Mouse (Mus musculus): ENCODE data around the gene Ggt1. TPM values are rescaled to one million over a fixed set of nuclear protein-coding genes. Genes with fewer than 3 reads are reported as not detected.
"Not testable (repeated sequence)": the region's sequence is repeated elsewhere in the genome, so short reads cannot be mapped to it uniquely, and the experiment has no call there.

The Ggt1 gene
- polyA plus RNA-seq, 1 experiment from 2014 or later = 2.1 TPM

DNA sequence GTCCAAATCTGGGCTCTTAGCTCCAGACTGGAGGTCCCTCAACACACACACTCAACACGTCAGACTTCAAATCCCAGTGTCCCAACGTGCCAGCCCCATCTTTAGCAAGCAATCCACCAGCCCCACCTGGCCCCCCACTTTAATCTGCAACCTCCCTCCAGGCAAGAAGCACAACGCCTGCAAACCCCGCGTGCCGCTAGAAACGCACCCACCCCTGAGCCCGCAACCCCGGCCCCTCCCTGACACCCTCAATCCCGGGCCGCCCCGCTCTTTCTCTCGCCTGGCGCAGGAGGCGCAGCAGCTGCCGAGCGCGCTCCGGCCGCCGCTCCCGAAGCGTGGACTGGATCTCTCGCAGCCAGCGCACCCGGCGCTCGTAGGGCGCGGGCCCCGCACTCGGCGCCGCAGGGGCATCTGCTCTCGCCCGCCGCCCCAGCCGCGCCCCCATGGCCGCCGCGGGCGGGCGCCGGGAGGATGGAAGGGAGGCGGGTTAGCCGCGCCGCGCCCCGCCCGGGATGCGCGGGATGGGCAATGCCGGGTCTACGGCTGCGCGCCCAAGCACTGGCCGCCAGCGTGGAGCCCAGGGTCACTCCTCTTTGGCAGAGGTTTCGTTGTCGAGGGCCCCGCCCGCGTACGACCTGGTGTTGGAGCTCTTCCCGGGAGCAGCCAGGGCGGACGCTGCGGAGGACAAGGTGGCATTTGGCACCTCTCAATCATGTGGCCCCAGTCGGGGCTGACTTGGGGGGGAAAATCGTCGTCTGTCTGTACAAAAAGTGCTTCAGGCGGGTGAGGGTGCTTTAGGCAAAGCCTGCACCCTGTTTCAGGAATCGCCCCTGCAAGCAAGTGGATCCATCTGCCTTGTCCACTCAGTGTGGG lies 1.5 kb upstream of the Ggt1 start, which contains the start of gene Lrrc75b:
TSS of gene Lrrc75b (minus strand) at position 655 of the 873 bp plus-strand sequence.
- ATAC-seq (peak; percentile 42), DNase-seq (ENCODE audit: low read depth, low spot score) (no peak)
- H3K27me3 ChIP-seq = no peaks in the 10 kb centered on the region
- CTCF ChIA-PET = interaction anchor here (1.5 kb wide), 1 partner anchor 43 kb away, joined by 3 read pairs; the partner anchor contains the start of gene Snrpd3
- POLR2A ChIA-PET = interaction anchor here (0.6 kb wide), 1 partner anchor 84 kb away, joined by 3 read pairs; the partner anchor contains the start of gene Susd2
- no peak for TF ChIP-seq CTCF (IDR thresholded peaks at IDR 0.05)
- in situ Hi-C loops (cut with MboI; ENCODE audit: low pct_unique_long_range_greater_than_20kb) = no loop called here

GRCm38 (mm10) chr10:75560549-75560899 lies 880 bp upstream of the Ggt1 start:
- TF ChIP-seq CTCF (IDR thresholded peaks at IDR 0.05) = no peak
- no peaks in the 10 kb centered on the region for H3K27me3 ChIP-seq
- ChIA-PET POLR2A (interaction anchor here (0.6 kb wide), 1 partner anchor 83 kb away, joined by 3 read pairs; the partner anchor contains the start of gene Susd2), CTCF (interaction anchor here (1.5 kb wide), 1 partner anchor 43 kb away, joined by 3 read pairs; the partner anchor contains the start of gene Snrpd3)
- in situ Hi-C loops (cut with MboI; ENCODE audit: low pct_unique_long_range_greater_than_20kb) = no loop called here
- DNase-seq (ENCODE audit: low read depth, low spot score) = no peak
- peak; percentile 17 for ATAC-seq

- H3K27me3 ChIP-seq = no peaks in the 10 kb centered on the region
- in situ Hi-C loops (cut with MboI; ENCODE audit: low pct_unique_long_range_greater_than_20kb) = no loop called here
- ATAC-seq (no peak), DNase-seq (ENCODE audit: low read depth, low spot score) (no peak)
- ChIA-PET POLR2A (no interaction called here), CTCF (interaction anchor here (1.0 kb wide), 1 partner anchor 24 kb away, joined by 3 read pairs; no protein-coding TSS in a partner anchor)
- no peak for TF ChIP-seq CTCF (IDR thresholded peaks at IDR 0.05)
These were observed 1.2 kb downstream of the Ggt1 start for GRCm38 (mm10) chr10:75562596-75562995.

GRCm38 (mm10) chr10:75564687-75565265 lies 3.4 kb downstream of the Ggt1 start:
- DNase-seq (ENCODE audit: low read depth, low spot score) (no peak), ATAC-seq (no peak)
- no peak for TF ChIP-seq CTCF (IDR thresholded peaks at IDR 0.05)
- POLR2A ChIA-PET = no interaction called here
- CTCF ChIA-PET = interaction anchor here (1.7 kb wide), 1 partner anchor 8 kb away, joined by 5 read pairs; no protein-coding TSS in a partner anchor
- in situ Hi-C loops (cut with MboI; ENCODE audit: low pct_unique_long_range_greater_than_20kb) = no loop called here
- H3K27me3 ChIP-seq = no peaks in the 10 kb centered on the region

- TF ChIP-seq CTCF (IDR thresholded peaks at IDR 0.05) = no peak
- in situ Hi-C loops (cut with MboI; ENCODE audit: low pct_unique_long_range_greater_than_20kb) = no loop called here
- ATAC-seq = no peak
- CTCF ChIA-PET = interaction anchor here (1.7 kb wide), 1 partner anchor 9 kb away, joined by 5 read pairs; no protein-coding TSS in a partner anchor
- POLR2A ChIA-PET = no interaction called here
- H3K27me3 ChIP-seq = no peaks in the 10 kb centered on the region
- DNase-seq (ENCODE audit: low read depth, low spot score) = no peak
These were observed 4.0 kb downstream of the Ggt1 start for GRCm38 (mm10) chr10:75565436-75565835.

DNA sequence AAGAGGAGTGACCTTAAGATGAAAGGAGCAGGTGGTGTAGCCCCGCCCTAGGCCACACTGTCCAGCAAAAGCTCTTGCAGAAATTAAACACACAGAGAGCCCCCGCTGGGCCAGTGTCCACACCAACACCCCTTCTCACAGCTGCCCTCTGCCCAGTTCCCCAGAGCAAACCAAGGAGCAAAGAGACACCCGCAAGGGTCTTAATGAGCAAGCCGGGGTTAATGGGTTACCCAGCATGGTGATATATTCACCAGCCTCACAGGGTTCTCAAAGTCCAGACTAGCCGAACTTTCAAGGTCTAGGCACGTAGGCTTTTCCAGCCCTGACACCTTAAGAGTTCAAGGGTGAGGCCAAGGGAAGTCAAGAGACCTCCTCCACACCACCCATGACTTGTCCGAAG lies 4.5 kb downstream of the Ggt1 start:
- no peak for TF ChIP-seq CTCF (IDR thresholded peaks at IDR 0.05)
- DNase-seq (ENCODE audit: low read depth, low spot score) (no peak), ATAC-seq (no peak)
- POLR2A ChIA-PET = no interaction called here
- CTCF ChIA-PET = interaction anchor here (1.7 kb wide), 1 partner anchor 9 kb away, joined by 5 read pairs; no protein-coding TSS in a partner anchor
- H3K27me3 ChIP-seq = no peaks in the 10 kb centered on the region
- in situ Hi-C loops (cut with MboI; ENCODE audit: low pct_unique_long_range_greater_than_20kb) = no loop called here

GRCm38 (mm10) chr10:75566321-75566720 lies 4.9 kb downstream of the Ggt1 start:
- in situ Hi-C loops (cut with MboI; ENCODE audit: low pct_unique_long_range_greater_than_20kb) = no loop called here
- H3K27me3 ChIP-seq = no peaks in the 10 kb centered on the region
- POLR2A ChIA-PET = no interaction called here
- TF ChIP-seq CTCF (IDR thresholded peaks at IDR 0.05) = no peak
- no peak for ATAC-seq
- DNase-seq (ENCODE audit: low read depth, low spot score) = no peak
- CTCF ChIA-PET = interaction anchor here (1.7 kb wide), 1 partner anchor 10 kb away, joined by 5 read pairs; no protein-coding TSS in a partner anchor

GRCm38 (mm10) chr10:75566765-75567164 lies 5.4 kb downstream of the Ggt1 start:
- DNase-seq (ENCODE audit: low read depth, low spot score); ATAC-seq; CTCF ChIA-PET: not testable (repeated sequence)

DNA sequence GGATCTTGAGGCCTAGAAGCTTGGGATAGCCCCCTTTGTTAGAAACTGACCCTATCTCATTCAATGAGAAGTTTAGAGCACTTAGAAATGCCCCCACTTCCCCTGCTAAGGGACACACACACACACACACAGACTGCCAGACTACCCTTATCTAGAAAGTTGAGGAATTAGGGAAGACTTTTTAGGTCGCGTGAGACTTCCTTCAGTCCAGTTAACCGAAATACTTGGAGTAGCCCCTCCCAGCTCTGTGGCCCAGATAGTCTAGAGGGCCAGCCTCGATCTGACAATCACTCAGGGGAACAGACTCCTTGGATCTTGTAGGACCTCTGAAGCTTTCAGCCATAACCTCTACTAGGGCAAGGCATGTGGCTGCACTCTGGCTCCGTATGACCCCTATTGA lies 6.6 kb downstream of the Ggt1 start:
- CTCF ChIA-PET = no interaction called here
- H3K27me3 ChIP-seq = no peaks in the 10 kb centered on the region
- DNase-seq (ENCODE audit: low read depth, low spot score) (no peak), ATAC-seq (no peak)
- no peak for TF ChIP-seq CTCF (IDR thresholded peaks at IDR 0.05)
- in situ Hi-C loops (cut with MboI; ENCODE audit: low pct_unique_long_range_greater_than_20kb) = no loop called here
- POLR2A ChIA-PET = no interaction called here

More at GRCm38 (mm10) chr10:75566765-75567164, 5.4 kb downstream of the Ggt1 start:
- H3K27me3 ChIP-seq; in situ Hi-C loops (cut with MboI; ENCODE audit: low pct_unique_long_range_greater_than_20kb): not testable (repeated sequence)
- POLR2A ChIA-PET = interaction anchor here (0.6 kb wide), 1 partner anchor 21 kb away, joined by 3 read pairs; no protein-coding TSS in a partner anchor

DNA sequence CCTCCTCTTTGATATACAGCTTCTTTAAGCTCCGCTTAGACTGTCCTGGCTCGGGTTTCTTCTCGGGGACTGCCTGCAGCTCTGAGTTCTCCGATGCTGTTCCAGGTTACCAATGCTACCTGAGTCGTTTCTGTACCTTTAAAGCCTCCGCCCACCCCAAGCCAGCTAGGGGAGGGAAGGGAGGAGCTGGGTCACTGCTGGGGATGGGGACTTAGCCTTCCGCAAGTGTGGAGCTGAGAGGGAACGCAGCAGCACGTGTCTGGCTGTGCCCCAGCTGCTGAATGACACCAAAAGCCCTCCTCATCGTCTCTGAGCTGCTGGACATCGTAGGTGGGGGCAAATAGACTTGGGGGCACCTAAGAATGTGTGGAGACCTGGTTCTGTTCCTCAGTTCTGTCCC lies 7.0 kb downstream of the Ggt1 start:
- TF ChIP-seq CTCF (IDR thresholded peaks at IDR 0.05) = no peak
- H3K27me3 ChIP-seq = no peaks in the 10 kb centered on the region
- ChIA-PET POLR2A (no interaction called here), CTCF (no interaction called here)
- DNase-seq (ENCODE audit: low read depth, low spot score) = no peak
- ATAC-seq = no peak
- in situ Hi-C loops (cut with MboI; ENCODE audit: low pct_unique_long_range_greater_than_20kb) = no loop called here

DNA sequence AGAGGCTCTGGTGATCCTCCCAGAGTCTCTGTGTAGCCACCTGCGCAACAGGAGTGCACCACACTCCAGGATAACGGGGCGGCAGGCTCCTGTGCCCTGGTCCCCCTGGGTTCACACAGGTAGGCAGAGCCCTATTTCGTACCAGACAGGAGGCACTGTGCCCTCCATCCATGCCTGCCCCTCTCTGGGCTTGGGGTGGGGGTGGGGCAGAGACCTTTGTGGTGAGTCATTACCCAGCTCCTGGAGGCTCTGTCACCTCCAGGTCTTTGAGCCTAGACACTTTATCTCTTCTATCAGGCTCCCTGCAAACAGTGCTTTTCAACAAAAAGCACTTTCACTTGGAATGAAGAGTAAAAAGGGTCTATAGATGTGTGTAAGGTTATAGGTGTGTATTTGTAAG lies 7.4 kb downstream of the Ggt1 start:
- no peak for TF ChIP-seq CTCF (IDR thresholded peaks at IDR 0.05)
- in situ Hi-C loops (cut with MboI; ENCODE audit: low pct_unique_long_range_greater_than_20kb) = no loop called here

More for the DNA sequence above, 7.4 kb downstream of the Ggt1 start:
- DNase-seq (ENCODE audit: low read depth, low spot score) (no peak), ATAC-seq (no peak)
- no peaks in the 10 kb centered on the region for H3K27me3 ChIP-seq
- CTCF ChIA-PET = no interaction called here
- POLR2A ChIA-PET = no interaction called here
